Mouse (Mus musculus): Measurements from ENCODE around the gene Rflna. TPM values are rescaled to one million over a fixed set of nuclear protein-coding genes. Genes with fewer than 3 reads are reported as not detected.

Gene Rflna
- total RNA-seq, 2 experiments from 2014 or later, result not detected

DNA sequence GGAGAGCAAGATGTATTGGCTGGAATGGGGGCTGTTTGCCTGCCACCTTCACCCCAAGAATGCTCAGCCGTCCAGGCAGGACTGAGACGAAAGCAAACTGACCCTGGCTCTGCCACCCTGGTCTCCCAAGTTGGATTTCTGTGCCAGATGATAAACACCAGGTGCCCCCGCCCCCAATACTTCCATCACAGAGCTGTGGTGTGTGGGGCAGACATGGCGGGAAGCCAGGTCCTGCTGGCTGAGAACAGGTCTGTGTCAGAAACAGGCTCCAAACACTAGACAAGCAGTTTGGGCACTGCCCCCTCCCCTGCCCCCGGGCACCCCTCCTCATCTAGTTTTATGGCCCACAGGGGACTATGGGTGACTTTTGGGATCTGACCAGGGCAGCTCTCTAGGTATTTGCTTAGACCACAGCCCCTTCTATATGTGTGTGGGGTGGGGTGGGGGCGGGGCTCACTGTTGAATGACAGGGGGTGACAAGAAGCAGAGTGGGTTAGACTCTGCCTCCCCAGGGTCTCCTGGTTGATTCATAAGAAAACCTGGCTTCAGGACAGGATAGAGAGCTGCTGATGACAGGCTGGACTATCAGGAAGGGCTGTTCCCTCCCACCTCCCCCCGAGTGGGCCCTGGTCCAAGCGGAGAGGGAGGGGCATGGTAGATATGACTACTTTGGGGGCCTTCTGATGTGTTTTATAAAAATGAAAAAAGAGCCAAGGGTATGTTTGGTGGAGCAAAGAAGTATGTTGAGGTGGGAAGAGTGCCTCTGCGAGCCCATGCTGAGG is 3.0 kb downstream of the Rflna start:
- no peak for ATAC-seq (ENCODE audit: poor library complexity, severe bottlenecking)

DNA sequence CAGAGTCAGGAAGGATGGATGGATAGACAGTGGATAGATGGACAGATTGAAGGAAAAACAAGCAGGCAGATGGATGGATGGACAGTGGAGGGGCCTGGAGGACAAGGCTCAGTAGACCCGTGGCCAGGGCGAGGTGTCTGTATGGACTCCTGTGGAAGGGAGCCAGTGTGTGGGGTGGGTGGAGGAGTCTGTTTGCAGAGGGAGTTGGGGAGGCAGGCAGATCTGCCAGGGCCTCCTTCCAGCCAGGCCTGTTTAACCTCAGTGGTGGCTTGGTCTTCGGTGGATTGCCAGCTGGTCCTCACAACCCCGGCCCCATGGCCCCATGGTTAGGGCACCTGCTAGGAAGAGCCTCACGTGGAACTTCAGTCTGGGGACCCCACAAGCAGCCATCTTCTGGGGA is 3.9 kb downstream of the Rflna start:
- ATAC-seq (ENCODE audit: poor library complexity, severe bottlenecking), result no peak

DNA sequence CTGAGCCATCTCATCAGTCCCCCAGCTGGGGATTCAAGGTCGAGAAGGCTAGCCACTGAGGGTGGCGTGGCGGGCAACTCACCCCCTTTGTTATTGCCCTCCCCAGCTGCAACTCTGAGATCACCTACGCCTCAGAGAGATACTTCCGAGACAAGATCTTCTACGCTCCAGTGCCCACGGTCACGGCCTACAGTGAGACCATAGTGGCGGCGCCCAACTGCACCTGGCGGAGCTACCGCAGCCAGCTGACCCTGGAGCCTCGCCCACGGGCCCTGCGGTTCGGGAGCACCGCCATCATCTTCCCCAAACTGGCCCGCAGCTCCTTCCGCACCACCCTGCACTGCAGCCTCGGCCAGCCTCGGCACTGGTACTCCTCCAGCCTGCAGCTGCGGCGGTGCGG is 8.1 kb downstream of the Rflna start:
- ATAC-seq (ENCODE audit: poor library complexity, severe bottlenecking), result no peak

DNA sequence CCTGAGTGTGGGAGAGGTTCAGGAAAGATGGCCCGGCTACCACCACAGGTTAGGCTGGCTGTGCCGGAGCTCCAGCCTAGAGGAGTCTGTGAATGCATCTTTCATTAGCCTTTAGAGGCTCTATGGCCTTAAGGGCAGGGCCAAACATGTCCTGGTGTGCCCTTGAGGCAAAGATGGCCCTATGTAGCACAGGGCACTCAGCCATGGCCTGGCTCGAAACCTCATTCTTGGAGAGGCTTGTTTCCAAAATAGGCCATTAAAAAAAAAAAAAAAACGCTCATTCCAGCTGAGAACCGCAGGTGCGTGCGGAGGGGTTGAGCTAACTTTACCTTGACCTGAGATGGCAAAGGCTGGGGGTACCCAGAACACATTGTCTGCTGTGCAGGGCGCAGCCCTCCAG is 8.6 kb downstream of the Rflna start:
- no peak for ATAC-seq (ENCODE audit: poor library complexity, severe bottlenecking)

DNA sequence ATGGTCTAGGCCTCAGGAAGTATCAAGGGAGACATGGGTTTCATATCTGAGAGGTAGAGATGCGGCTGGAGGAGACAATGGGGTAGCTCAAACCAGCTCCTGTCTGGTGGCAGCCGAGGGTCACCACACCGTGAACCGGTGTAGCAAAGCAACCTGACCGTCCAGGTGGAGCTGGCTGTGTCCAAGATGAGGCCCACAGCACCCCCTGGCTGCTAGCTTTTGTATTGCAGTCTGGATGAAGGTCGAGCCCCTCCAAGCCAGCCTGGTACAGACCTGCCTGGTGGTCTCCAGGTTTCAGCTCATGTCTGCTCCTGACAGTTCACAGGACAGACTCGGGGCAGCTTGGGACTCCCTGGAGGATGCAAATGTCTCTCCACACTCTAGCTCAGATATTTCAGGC is 11.5 kb downstream of the Rflna start:
- ATAC-seq (ENCODE audit: poor library complexity, severe bottlenecking), result 0 out of 2 replicates have a peak, but pooled peaks have one; percentile 28

DNA sequence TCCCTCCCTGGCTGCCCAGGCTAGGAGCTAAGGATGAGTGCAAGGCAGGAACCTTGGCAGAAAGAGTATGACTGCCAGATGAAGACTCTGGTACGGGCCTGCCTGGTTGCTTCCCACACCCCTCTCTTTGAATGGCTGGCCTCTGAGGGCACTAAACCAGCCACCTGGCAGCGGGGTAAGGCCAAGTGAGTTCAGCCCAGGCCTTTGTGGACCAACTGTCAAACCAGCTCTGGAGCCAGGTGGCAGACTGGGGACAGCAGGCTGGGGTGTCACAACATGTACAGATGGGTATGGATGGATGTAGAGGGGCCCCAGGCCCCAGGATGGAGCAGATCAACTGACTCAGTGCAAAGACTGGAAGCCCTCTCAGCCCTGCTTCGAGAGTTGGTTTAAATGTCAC is 12.0 kb downstream of the Rflna start:
- ATAC-seq (ENCODE audit: poor library complexity, severe bottlenecking), result no peak

DNA sequence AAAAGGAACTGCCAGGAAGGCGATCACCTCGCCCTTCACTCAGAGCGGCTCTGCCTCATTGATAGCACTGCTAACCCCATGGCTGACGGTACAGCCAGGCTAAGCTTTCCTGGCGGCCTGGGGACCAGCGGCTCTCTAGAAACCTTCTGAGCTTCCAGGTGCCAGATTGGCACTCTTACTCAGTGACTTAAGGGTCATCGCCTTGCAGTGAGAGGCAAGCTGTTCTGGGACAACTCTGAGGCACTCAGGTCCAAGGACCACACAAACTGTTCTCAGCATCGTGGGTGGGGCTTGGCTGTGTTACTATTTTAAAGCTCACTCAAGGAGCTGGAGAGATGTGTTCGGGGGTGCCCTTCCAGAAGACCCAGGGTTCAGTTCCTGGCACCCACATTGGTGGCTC is 12.6 kb downstream of the Rflna start:
- ATAC-seq (ENCODE audit: poor library complexity, severe bottlenecking), result no peak

DNA sequence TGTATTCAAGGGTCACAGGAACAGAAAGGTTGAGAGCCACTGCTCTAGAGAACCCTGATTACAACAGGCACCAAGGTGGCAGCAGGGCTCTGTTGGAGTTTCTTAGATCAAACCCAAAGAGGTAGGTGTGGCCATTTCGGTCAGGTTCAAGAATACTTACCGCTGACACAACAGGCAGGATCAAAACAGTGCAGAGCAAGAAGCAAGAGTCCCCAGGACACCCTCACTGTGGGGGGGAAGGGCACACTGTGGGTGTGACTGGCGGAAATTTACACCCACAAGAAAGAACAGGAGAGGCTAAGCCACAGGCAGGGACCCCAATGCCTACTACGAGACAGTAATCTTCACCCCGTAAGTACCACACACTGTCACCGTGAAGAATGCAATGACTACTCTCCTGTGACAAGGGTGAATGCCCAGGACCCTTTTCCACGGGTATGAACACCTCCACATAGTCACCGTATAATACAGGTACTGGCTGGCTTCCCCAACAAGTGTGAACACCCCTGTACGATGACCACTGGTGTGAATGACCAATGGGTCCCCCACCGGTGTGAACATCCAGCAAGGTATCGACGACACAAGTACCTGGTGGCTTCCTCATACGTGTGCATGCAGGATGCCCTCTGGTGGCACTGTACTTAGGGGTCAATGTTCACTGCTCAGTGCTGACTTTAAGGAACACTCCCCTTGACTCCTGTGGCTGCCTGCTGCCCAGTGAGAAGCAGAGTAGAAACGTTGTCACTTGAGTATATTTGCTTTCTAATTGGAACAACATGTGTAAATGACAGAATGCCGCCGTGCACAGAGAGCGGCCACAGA is 13.6 kb downstream of the Rflna start:
- no peak for ATAC-seq (ENCODE audit: poor library complexity, severe bottlenecking)

DNA sequence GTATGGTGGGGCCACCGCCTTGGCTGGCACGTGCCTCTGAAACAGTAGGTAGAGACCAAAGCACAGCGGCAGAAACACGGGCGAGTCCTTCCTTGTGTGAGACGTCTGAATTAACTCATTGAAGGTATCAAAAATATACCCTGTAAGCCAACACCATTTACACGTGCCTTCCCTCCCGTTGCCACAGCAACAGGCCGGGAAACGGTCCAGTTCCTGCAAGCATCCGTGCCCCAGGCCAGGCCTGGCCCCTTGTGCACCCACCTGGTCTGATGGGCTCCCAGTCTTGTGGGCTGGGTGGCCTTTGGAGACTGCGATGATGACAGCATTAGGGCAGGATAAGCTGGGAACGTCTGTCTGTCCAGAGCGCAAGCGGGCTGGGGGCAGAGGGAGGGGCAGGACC is 14.3 kb downstream of the Rflna start:
- ATAC-seq (ENCODE audit: poor library complexity, severe bottlenecking), result no peak

DNA sequence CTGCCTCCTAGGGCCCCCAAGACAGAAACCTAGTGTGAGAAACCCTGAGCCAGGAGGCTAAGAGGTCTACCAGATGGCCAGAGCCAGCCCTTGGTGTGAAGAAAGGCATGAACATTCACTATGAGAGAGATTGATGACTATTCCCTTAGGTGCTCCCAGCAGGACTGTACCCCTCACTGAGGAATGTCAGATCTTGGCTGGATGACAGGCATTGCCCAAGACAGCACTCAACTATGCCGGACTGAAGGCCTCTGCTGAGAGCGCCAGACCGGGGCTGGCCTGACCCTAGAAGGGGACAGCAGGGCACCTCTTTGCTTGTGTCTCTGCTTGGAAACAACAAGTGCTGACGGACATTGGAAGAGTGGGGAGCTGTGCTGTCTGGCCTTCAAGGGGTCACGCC is 16.1 kb downstream of the Rflna start:
- 0 out of 2 replicates have a peak, but pooled peaks have one; percentile 5 for ATAC-seq (ENCODE audit: poor library complexity, severe bottlenecking)

DNA sequence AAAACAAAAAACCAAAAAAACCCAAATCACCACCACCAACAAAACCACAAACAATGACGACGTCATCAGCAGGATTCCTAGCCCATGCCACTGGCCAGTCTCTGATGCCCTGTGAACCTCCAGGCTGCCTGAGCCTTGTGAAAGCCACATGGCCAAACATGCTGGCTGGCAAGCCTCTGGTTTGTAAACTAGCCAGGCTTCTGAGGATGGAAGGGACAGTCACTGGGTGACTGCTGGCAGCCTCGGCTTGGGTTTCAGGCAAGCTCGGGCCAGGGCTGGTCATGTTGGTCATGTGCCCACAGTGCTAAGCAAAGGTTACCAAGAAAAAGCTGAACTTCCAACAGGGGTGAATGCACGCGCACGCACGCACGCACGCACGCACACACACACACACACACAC is 18.3 kb downstream of the Rflna start:
- no peak for ATAC-seq (ENCODE audit: poor library complexity, severe bottlenecking)

DNA sequence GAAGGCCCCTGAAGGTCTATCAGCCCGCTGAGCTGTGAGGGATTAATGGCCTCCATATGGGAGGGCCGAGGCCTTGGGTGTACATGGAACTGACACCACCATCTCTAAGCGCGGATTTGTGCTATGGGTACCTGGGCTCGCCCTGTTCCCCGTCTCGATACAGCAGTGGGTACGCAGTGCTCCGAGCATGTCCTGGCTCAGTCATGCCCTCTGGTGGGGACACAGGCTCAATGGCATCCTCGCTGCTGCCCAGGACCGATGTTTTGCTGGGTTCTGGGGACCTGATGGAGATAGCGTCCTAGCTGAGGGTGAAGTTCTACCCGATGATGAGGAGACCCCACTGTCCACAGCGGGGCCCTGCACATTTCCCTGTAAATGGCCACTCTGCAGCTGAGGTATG is 21.0 kb downstream of the Rflna start:
- ATAC-seq (ENCODE audit: poor library complexity, severe bottlenecking), result no peak

DNA sequence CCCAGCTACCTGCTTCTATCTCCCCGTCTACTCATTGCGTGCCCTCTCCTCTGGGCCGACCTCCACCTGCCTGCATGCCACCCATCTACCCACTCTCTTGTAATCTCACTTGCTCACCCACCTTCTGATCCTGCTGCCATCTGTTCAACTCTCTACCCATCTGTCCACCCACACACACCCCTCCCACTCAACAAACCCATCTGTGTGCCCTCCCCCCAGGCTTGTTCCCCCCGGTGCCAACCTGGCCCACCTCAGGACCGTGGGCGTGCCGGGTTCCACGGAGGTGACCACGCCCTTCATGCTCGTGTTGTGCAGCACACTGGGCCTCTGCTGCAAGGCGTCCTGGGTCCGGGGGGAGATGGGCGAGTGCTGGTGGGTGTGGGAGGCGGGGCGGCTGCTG is 25.4 kb downstream of the Rflna start:
- ATAC-seq (ENCODE audit: poor library complexity, severe bottlenecking), result no peak

DNA sequence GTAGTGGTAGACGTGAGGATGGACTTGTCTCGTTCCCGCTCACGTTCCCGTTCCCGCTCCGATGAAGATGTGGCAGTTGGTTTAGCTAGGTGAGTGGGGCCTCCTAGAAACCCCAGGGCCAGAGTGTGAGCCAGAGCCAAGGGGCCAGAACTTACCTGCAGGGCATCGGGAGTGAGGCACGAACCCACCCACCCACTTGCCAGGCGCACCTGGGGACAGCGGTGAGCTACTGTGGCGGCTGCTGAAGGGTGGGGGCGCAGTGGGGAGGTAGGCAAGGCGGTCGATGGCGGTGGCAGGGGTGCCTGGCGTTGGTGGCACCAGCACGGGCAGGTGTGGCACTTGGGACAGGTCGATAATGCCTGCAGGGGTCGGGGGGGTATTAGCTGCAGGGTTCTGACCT is 25.9 kb downstream of the Rflna start:
- no peak for ATAC-seq (ENCODE audit: poor library complexity, severe bottlenecking)

DNA sequence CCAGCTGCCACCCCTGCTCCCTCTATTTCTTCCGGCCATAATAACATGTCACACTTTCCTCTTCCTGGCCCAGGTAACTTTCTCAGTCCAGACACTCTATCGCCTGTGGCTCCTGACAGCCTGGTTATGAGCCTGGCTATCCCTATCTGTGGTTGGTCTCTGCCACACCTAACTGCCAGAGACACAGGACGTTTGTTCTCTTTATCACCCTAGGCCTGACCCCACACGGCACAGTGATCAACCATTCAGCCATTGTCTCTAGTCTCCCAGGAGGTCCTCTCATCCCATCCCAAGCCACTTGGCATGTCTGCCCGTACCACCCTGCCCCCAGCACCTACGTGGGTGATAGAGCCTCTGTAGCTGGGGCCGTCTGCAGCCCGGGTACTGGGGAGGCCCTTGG is 33.5 kb downstream of the Rflna start:
- no peak for ATAC-seq (ENCODE audit: poor library complexity, severe bottlenecking)

DNA sequence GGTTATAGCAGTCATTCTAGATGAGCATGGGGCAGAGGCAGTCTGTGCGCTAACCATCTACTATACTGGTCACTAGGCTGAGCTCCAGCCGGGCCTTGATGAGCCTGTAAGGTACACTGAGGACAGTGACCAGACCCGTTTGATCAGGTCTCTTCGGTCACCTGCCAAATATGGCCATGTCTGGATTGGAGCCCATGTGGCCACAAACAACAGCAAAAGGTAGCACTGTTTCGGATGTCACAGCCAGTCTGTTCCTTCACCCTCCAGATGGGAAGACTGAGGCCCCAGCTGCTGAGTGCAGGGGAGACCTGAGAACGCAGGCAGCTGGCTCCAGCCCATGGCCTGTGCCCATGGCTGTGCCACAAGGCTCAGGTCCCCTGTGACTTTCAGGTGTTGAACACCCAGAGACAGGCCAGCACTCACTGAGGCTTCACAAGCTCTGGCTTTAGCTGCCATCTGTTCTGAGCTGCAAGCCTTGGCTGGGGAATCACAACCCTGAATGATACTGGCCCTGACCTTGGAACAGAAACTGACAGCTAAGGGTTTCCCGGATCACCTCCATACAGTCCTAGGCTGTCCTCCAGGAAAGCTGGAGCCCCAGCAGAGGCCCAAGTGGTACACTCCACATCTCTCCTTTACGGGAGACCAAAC is 36.5 kb downstream of the Rflna start:
- no peak for ATAC-seq (ENCODE audit: poor library complexity, severe bottlenecking)

DNA sequence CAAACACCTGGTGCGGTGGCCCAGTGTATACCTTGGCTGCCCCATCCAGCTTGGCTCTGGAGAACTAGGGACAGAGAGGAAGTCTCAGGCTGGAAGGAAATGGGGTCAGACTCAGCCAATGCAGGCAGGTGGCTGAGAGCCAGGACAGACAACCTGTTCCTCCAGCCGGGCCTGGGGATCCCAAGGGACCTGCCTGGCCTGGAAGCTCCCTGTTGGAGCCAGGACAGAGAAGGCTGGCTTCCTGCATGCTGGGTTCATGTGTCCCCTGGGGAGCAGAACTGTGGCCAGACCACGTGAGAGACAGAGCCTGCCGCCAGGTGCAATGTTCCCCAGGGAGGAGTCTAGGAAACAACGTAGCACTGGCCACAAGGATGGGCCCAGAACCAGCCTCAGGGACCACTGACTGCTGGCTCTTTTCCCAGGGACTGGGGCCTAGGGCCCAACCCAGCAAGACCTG is 37.1 kb downstream of the Rflna start:
- no peak for ATAC-seq (ENCODE audit: poor library complexity, severe bottlenecking)

DNA sequence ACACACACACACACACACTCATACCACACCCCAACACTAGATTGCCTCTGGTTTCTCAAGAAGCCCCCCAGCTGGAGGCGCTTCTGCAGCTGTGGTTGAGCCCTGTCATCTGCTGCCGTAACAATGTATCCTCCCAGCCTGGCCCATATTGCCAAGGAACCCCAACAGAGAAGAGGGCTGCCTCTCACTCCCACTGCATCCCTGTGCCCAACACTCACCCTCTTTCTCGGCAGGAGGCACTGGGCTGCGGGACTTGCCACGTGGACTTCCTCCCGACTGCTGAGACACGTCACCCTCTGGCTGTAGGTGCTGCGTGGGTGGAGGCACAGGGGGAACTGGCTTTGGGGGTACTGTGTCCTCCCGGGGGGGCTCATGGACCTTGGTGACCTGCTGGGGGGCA is 38.6 kb downstream of the Rflna start:
- ATAC-seq (ENCODE audit: poor library complexity, severe bottlenecking), result no peak

DNA sequence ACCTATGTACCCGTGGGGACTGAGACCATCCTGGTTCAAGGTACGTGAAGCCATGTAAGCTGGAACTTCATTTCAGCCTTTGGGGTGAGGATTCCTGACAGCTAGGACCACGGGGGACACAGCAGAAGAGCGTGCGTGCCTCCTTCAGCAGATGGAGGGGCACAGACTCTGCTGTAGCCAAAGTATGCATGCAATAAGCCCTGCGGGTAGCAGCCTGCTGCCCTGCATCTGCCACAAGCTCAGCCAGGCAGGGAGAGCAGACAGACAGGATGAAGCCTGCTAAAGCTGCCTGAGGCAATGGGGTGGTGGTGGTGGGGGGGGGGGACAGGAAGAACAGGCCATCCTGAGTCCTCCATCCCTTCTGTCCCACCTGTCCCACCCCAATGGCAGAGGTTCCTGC is 40.4 kb downstream of the Rflna start:
- ATAC-seq (ENCODE audit: poor library complexity, severe bottlenecking), result no peak

DNA sequence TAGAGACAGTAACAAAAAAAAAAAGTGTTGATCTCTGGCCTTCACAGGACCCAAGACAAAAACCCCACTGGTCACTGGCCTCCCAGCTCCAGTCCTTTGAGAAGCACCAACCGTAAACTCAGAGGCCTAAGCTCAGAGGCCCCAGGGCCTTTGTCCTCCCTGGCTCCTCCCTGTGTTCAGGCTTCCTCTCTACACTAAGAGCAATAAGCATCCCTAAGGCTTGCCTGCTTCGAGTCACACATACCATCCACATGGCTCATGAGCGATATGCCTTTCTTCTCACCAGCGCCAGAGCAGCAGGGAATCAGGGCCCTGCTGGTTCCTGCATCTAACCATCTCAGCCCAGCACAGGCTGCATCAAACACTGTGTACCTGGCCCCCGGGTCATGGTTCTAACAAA is 42.2 kb downstream of the Rflna start:
- no peak for ATAC-seq (ENCODE audit: poor library complexity, severe bottlenecking)

DNA sequence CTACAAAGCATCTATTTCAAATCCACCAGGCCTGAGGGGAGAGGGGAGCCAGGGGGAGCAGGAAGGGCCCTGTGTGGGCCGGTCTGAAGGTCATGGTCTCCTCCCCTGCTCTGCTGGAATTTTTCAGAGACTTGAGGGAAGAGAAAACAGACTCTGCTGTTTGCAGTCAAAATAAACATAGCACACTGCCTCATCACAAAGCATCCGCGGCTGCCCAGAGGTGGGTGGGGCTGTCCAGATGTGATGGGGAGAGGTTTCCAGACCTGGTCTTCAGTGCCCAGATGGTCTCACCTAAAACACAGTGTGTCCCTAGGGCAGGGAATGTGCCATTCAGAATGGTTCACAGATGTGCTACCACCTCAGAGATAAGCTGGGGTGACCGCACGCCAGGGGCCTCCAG is 43.4 kb downstream of the Rflna start:
- no peak for ATAC-seq (ENCODE audit: poor library complexity, severe bottlenecking)

DNA sequence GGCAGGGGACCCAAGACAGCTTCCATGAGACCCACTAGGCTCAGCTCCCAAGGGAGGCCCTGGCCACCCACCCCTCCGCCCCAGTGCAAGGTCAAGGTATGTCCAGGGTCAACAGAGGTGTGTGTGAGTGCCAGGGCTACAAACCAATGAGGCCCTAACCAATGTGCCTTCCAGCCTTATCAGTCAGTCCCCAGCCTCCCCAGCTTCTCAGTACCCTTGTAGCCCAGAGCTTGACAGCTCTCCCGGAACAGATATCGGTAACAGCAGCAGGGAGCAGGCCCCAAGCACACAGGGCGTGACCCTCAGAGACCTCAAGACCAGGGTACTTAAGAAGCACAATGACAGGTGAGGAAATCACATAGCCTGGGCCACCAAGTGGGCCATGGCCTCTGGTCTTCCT is 46.5 kb downstream of the Rflna start:
- no peak for ATAC-seq (ENCODE audit: poor library complexity, severe bottlenecking)
